Mouse (Mus musculus): ENCODE measurements around the gene 1700011L22Rik. TPM values are rescaled to one million over a fixed set of nuclear protein-coding genes. Genes with fewer than 3 reads are reported as not detected.

1700011L22Rik gene
- polyA plus RNA-seq, 1 experiment, result not detected

GRCm38 (mm10) chr8:79253742-79254141, 5.4 kb upstream of the 1700011L22Rik start:
- Histone ChIP-seq H3K36me3 (ENCODE audit: control insufficient read depth, insufficient read depth, low read length) (no peaks in the 10 kb centered on the region), H3K27me3 (ENCODE audit: control insufficient read depth, insufficient read depth, low read length) (no peaks in the 10 kb centered on the region), H3K4me3 (ENCODE audit: control insufficient read depth, insufficient read depth, low read length) (no peak overlapping the region), H3K27ac (ENCODE audit: control insufficient read depth, insufficient read depth, low read length) (no peak overlapping the region), H3K4me1 (replicated peaks; ENCODE audit: control insufficient read depth, insufficient read depth, low read length) (no peaks in the 10 kb centered on the region)
- WGBS, result 92% methylated on average over 6 of the region's 6 CpGs
- no peak for DNase-seq
- TF ChIP-seq POLR2A (IDR thresholded peaks at IDR 0.05; ENCODE audit: control insufficient read depth, extremely low read depth, insufficient read depth, low read length, poor library complexity) (no peak), CTCF (IDR thresholded peaks at IDR 0.05; ENCODE audit: borderline replicate concordance, control insufficient read depth, extremely low read depth, insufficient read depth, low read length, poor library complexity) (no peak)

DNA sequence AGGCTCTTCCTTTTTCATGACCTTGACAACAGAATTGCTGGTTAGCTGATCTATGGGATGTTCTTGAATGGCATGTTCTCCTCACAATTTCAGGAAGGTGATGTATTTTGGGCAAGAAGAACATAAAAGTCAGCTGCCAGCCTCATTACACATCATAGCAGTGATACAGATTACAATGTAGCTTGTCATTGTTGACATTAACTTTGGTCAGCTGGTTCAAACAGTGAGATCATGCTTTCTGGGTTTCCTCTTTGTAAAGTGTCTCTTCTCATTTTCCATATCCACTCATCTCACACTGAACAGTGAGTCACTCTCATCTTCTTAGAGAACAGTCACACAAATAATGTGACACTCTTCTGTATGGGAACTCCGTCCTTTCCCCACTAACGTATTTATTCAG, 4.9 kb downstream of the 1700011L22Rik start:
- Histone ChIP-seq H3K27me3 (ENCODE audit: control insufficient read depth, insufficient read depth, low read length) (no peaks in the 10 kb centered on the region), H3K4me3 (ENCODE audit: control insufficient read depth, insufficient read depth, low read length) (no peak overlapping the region), H3K4me1 (replicated peaks; ENCODE audit: control insufficient read depth, insufficient read depth, low read length) (no peaks in the 10 kb centered on the region), H3K36me3 (ENCODE audit: control insufficient read depth, insufficient read depth, low read length) (no peaks in the 10 kb centered on the region), H3K27ac (ENCODE audit: control insufficient read depth, insufficient read depth, low read length) (no peak overlapping the region)
- no peak for TF ChIP-seq POLR2A (IDR thresholded peaks at IDR 0.05; ENCODE audit: control insufficient read depth, extremely low read depth, insufficient read depth, low read length, poor library complexity)
- TF ChIP-seq CTCF (IDR thresholded peaks at IDR 0.05; ENCODE audit: borderline replicate concordance, control insufficient read depth, extremely low read depth, insufficient read depth, low read length, poor library complexity), result no peak
- 95% methylated on average over 2 of the region's 2 CpGs for WGBS
- no peak for DNase-seq

- H3K27me3 ChIP-seq (ENCODE audit: control insufficient read depth, insufficient read depth, low read length), result no peaks in the 10 kb centered on the region
- no peak overlapping the region for H3K4me3 ChIP-seq (ENCODE audit: control insufficient read depth, insufficient read depth, low read length)
- WGBS, result 92% methylated on average over 7 of the region's 7 CpGs
- H3K4me1 ChIP-seq (replicated peaks; ENCODE audit: control insufficient read depth, insufficient read depth, low read length), result no peaks in the 10 kb centered on the region
- TF ChIP-seq CTCF (IDR thresholded peaks at IDR 0.05; ENCODE audit: borderline replicate concordance, control insufficient read depth, extremely low read depth, insufficient read depth, low read length, poor library complexity), result no peak
- TF ChIP-seq POLR2A (IDR thresholded peaks at IDR 0.05; ENCODE audit: control insufficient read depth, extremely low read depth, insufficient read depth, low read length, poor library complexity), result no peak
- H3K27ac ChIP-seq (ENCODE audit: control insufficient read depth, insufficient read depth, low read length), result no peak overlapping the region
- DNase-seq, result no peak
- no peaks in the 10 kb centered on the region for H3K36me3 ChIP-seq (ENCODE audit: control insufficient read depth, insufficient read depth, low read length)
Measured at GRCm38 (mm10) chr8:79239996-79240395, 8.4 kb downstream of the 1700011L22Rik start.

DNA sequence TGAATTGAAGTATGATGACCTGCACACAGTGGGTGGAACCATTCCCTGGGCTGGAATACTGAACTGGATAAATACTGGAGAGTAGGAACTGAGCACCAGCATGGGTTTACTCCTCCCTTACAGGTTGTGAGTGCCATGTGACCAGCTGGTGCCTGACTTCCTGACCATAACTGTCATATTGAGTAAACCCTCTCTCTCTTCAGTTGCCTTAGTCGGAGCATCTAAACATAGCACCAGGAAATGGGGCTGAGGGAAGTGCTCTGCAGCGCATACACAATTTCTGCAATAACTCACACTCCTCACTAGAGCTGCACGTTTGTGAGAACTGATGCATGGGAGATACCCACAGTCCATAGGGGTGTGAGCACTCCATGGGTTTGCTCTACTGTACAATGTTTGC, 9.1 kb downstream of the 1700011L22Rik start:
- no peak overlapping the region for H3K27ac ChIP-seq (ENCODE audit: control insufficient read depth, insufficient read depth, low read length)

DNA sequence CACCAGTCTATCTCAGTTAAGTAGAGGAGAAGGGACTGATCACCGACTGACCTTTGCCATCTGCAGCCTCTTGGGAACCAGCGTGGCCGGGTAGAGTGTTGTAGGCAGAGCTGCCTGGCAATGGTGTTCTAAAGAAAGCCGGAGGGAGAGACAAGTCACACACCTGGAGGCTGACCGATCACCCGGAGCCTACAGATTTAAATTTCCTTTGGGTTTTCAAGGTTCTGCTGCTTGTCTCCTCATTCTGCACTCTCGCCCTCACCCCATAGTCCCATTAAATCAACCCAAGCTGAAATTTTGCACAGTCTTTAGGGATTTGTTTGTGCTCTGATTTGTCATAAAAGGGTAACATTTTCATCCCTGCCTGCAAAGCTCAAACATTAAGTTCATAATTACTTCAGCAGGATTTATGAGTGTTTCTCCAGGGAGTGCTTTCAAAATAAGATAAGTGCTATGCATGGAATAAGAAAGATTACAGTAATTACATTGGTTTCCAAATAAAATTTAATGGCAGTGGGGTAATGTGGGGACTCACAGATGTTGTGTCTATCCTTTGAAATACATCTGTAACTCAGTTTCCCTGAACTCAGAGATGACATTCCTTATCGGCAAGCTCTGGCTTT, 19.0 kb downstream of the 1700011L22Rik start:
- no peaks in the 10 kb centered on the region for H3K4me1 ChIP-seq (replicated peaks; ENCODE audit: control insufficient read depth, insufficient read depth, low read length)
- H3K27ac ChIP-seq (ENCODE audit: control insufficient read depth, insufficient read depth, low read length), result no peak overlapping the region
- 97% methylated on average over 8 of the region's 8 CpGs for WGBS
- TF ChIP-seq POLR2A (IDR thresholded peaks at IDR 0.05; ENCODE audit: control insufficient read depth, extremely low read depth, insufficient read depth, low read length, poor library complexity), result no peak
- TF ChIP-seq CTCF (IDR thresholded peaks at IDR 0.05; ENCODE audit: borderline replicate concordance, control insufficient read depth, extremely low read depth, insufficient read depth, low read length, poor library complexity), result no peak
- DNase-seq, result no peak
- no peaks in the 10 kb centered on the region for H3K27me3 ChIP-seq (ENCODE audit: control insufficient read depth, insufficient read depth, low read length)
- H3K4me3 ChIP-seq (ENCODE audit: control insufficient read depth, insufficient read depth, low read length), result no peak overlapping the region
- no peaks in the 10 kb centered on the region for H3K36me3 ChIP-seq (ENCODE audit: control insufficient read depth, insufficient read depth, low read length)

More for the DNA sequence above, 9.1 kb downstream of the 1700011L22Rik start:
- TF ChIP-seq CTCF (IDR thresholded peaks at IDR 0.05; ENCODE audit: borderline replicate concordance, control insufficient read depth, extremely low read depth, insufficient read depth, low read length, poor library complexity), result no peak
- TF ChIP-seq POLR2A (IDR thresholded peaks at IDR 0.05; ENCODE audit: control insufficient read depth, extremely low read depth, insufficient read depth, low read length, poor library complexity), result no peak
- no peaks in the 10 kb centered on the region for H3K4me1 ChIP-seq (replicated peaks; ENCODE audit: control insufficient read depth, insufficient read depth, low read length)
- no peaks in the 10 kb centered on the region for H3K27me3 ChIP-seq (ENCODE audit: control insufficient read depth, insufficient read depth, low read length)
- WGBS, result 28% methylated on average over 3 of the region's 3 CpGs
- DNase-seq, result no peak
- no peaks in the 10 kb centered on the region for H3K36me3 ChIP-seq (ENCODE audit: control insufficient read depth, insufficient read depth, low read length)
- no peak overlapping the region for H3K4me3 ChIP-seq (ENCODE audit: control insufficient read depth, insufficient read depth, low read length)

- no peaks in the 10 kb centered on the region for H3K27me3 ChIP-seq (ENCODE audit: control insufficient read depth, insufficient read depth, low read length)
- no peak for DNase-seq
- WGBS, result 51% methylated on average over 3 of the region's 3 CpGs
- TF ChIP-seq POLR2A (IDR thresholded peaks at IDR 0.05; ENCODE audit: control insufficient read depth, extremely low read depth, insufficient read depth, low read length, poor library complexity), result no peak
- no peak for TF ChIP-seq CTCF (IDR thresholded peaks at IDR 0.05; ENCODE audit: borderline replicate concordance, control insufficient read depth, extremely low read depth, insufficient read depth, low read length, poor library complexity)
- no peak overlapping the region for H3K4me3 ChIP-seq (ENCODE audit: control insufficient read depth, insufficient read depth, low read length)
- H3K36me3 ChIP-seq (ENCODE audit: control insufficient read depth, insufficient read depth, low read length), result no peaks in the 10 kb centered on the region
- H3K27ac ChIP-seq (ENCODE audit: control insufficient read depth, insufficient read depth, low read length), result no peak overlapping the region
- H3K4me1 ChIP-seq (replicated peaks; ENCODE audit: control insufficient read depth, insufficient read depth, low read length), result no peaks in the 10 kb centered on the region
Measured at GRCm38 (mm10) chr8:79227916-79228315, 20.5 kb downstream of the 1700011L22Rik start.

GRCm38 (mm10) chr8:79227194-79227593, 21.2 kb downstream of the 1700011L22Rik start:
- Histone ChIP-seq H3K27me3 (ENCODE audit: control insufficient read depth, insufficient read depth, low read length) (no peaks in the 10 kb centered on the region), H3K4me3 (ENCODE audit: control insufficient read depth, insufficient read depth, low read length) (no peak overlapping the region), H3K27ac (ENCODE audit: control insufficient read depth, insufficient read depth, low read length) (no peak overlapping the region), H3K36me3 (ENCODE audit: control insufficient read depth, insufficient read depth, low read length) (no peaks in the 10 kb centered on the region), H3K4me1 (replicated peaks; ENCODE audit: control insufficient read depth, insufficient read depth, low read length) (no peaks in the 10 kb centered on the region)
- no peak for TF ChIP-seq CTCF (IDR thresholded peaks at IDR 0.05; ENCODE audit: borderline replicate concordance, control insufficient read depth, extremely low read depth, insufficient read depth, low read length, poor library complexity)
- TF ChIP-seq POLR2A (IDR thresholded peaks at IDR 0.05; ENCODE audit: control insufficient read depth, extremely low read depth, insufficient read depth, low read length, poor library complexity), result no peak
- WGBS, result 67% methylated on average over 4 of the region's 4 CpGs
- no peak for DNase-seq

Data from thymus, adult 2 months (tissue).